Mouse (Mus musculus): ENCODE data around the gene Pccb. TPM values are rescaled to one million over a fixed set of nuclear protein-coding genes. Genes with fewer than 3 reads are reported as not detected.

The Pccb gene
- total and polyA plus RNA-seq, 3 experiments: 87.3 to 117 (median 109) TPM

GRCm38 (mm10) chr9:101073041-101073986 lies 38.6 kb upstream of the Pccb start:
- peak overlapping the region; percentile 90 for H3K9ac ChIP-seq (ENCODE audit: low read depth, low read length)
- H3K4me1 ChIP-seq (ENCODE audit: control insufficient read depth, insufficient read depth, low read length): peaks cover 5% of the 10 kb centered on the region
- intact Hi-C loops (cut with DNase I): loop anchor here (1.0 to 2.0 kb wide), 2 partner anchors 39 to 431 kb away; partner anchors contain the start of gene Pccb
- H3K27ac ChIP-seq: peak overlapping the region; percentile 98
- peak overlapping the region; percentile 54 for H3K4me3 ChIP-seq
- peak; percentile 98 to 99 for DNase-seq
- H3K79me2 ChIP-seq (replicated peaks; ENCODE audit: control insufficient read depth, insufficient read depth, low read length): no peaks in the 10 kb centered on the region
- TF ChIP-seq POLR2A (IDR thresholded peaks at IDR 0.05; ENCODE audit: insufficient read depth, low read depth, low read length) (peak; percentile 80), EP300 (IDR thresholded peaks at IDR 0.05; ENCODE audit: insufficient read depth, low read depth, low read length) (peak; percentile 61; the same call in 1 of the 2 replicates), CTCF (IDR thresholded peaks at IDR 0.05) (no peak)
- WGBS: under 1% methylated on average over 64 of the region's 65 CpGs
- H3K27me3 ChIP-seq (ENCODE audit: control insufficient read depth, insufficient read depth, low read length): no peaks in the 10 kb centered on the region
- H3K36me3 ChIP-seq (ENCODE audit: control insufficient read depth, insufficient read depth, low read length): peaks cover 7% of the 10 kb centered on the region

- intact Hi-C loops (cut with DNase I): loop anchor here (2.0 kb wide), 1 partner anchor 430 kb away; no protein-coding TSS in a partner anchor
- TF ChIP-seq POLR2A (IDR thresholded peaks at IDR 0.05; ENCODE audit: insufficient read depth, low read depth, low read length): no peak
- TF ChIP-seq EP300 (IDR thresholded peaks at IDR 0.05; ENCODE audit: insufficient read depth, low read depth, low read length): no peak
- no peak for TF ChIP-seq CTCF (IDR thresholded peaks at IDR 0.05)
- no peaks in the 10 kb centered on the region for H3K27me3 ChIP-seq (ENCODE audit: control insufficient read depth, insufficient read depth, low read length)
- DNase-seq: no peak
- peaks cover 2% of the 10 kb centered on the region for H3K36me3 ChIP-seq (ENCODE audit: control insufficient read depth, insufficient read depth, low read length)
- WGBS: 22% methylated on average over 5 of the region's 5 CpGs
- H3K79me2 ChIP-seq (replicated peaks; ENCODE audit: control insufficient read depth, insufficient read depth, low read length): no peaks in the 10 kb centered on the region
- no peak overlapping the region for H3K9ac ChIP-seq (ENCODE audit: low read depth, low read length)
- peak overlapping the region; percentile 98 for H3K27ac ChIP-seq
- no peak overlapping the region; the same call in 1 of the 2 replicates for H3K4me3 ChIP-seq
- H3K4me1 ChIP-seq (ENCODE audit: control insufficient read depth, insufficient read depth, low read length): peaks cover 2% of the 10 kb centered on the region
Measured at GRCm38 (mm10) chr9:101072506-101072905, 37.8 kb upstream of the Pccb start.

- Histone ChIP-seq H3K79me2 (replicated peaks; ENCODE audit: control insufficient read depth, insufficient read depth, low read length) (no peaks in the 10 kb centered on the region), H3K4me1 (ENCODE audit: control insufficient read depth, insufficient read depth, low read length) (0 out of 2 replicates have a peak, but pooled peaks cover 1% of the 10 kb centered on the region), H3K9ac (ENCODE audit: low read depth, low read length) (no peak overlapping the region), H3K4me3 (no peak overlapping the region), H3K36me3 (ENCODE audit: control insufficient read depth, insufficient read depth, low read length) (no peaks in the 10 kb centered on the region), H3K27ac (no peak overlapping the region), H3K27me3 (ENCODE audit: control insufficient read depth, insufficient read depth, low read length) (no peaks in the 10 kb centered on the region)
- intact Hi-C loops (cut with DNase I): no loop called here
- WGBS: 97% methylated on average over 3 of the region's 3 CpGs
- peak; percentile 55 for TF ChIP-seq CTCF (IDR thresholded peaks at IDR 0.05)
- TF ChIP-seq POLR2A (IDR thresholded peaks at IDR 0.05; ENCODE audit: insufficient read depth, low read depth, low read length): no peak
- TF ChIP-seq EP300 (IDR thresholded peaks at IDR 0.05; ENCODE audit: insufficient read depth, low read depth, low read length): no peak
- no peak for DNase-seq
Measured at GRCm38 (mm10) chr9:101069781-101070180, 35.1 kb upstream of the Pccb start.

- DNase-seq: no peak
- no peaks in the 10 kb centered on the region for H3K27me3 ChIP-seq (ENCODE audit: control insufficient read depth, insufficient read depth, low read length)
- no peak overlapping the region for H3K4me3 ChIP-seq
- WGBS: 85% methylated on average over 3 of the region's 3 CpGs
- H3K27ac ChIP-seq: no peak overlapping the region
- intact Hi-C loops (cut with DNase I): no loop called here
- H3K4me1 ChIP-seq (ENCODE audit: control insufficient read depth, insufficient read depth, low read length): no peaks in the 10 kb centered on the region
- TF ChIP-seq POLR2A (IDR thresholded peaks at IDR 0.05; ENCODE audit: insufficient read depth, low read depth, low read length): no peak
- TF ChIP-seq EP300 (IDR thresholded peaks at IDR 0.05; ENCODE audit: insufficient read depth, low read depth, low read length): no peak
- TF ChIP-seq CTCF (IDR thresholded peaks at IDR 0.05): no peak
- H3K9ac ChIP-seq (ENCODE audit: low read depth, low read length): no peak overlapping the region
- H3K79me2 ChIP-seq (replicated peaks; ENCODE audit: control insufficient read depth, insufficient read depth, low read length): no peaks in the 10 kb centered on the region
- H3K36me3 ChIP-seq (ENCODE audit: control insufficient read depth, insufficient read depth, low read length): no peaks in the 10 kb centered on the region
Measured at GRCm38 (mm10) chr9:101065076-101065602, 30.4 kb upstream of the Pccb start.

- 72% methylated on average over 6 of the region's 6 CpGs for WGBS
- H3K4me3 ChIP-seq: no peak overlapping the region
- no peak overlapping the region for H3K27ac ChIP-seq
- H3K4me1 ChIP-seq (ENCODE audit: control insufficient read depth, insufficient read depth, low read length): no peaks in the 10 kb centered on the region
- TF ChIP-seq EP300 (IDR thresholded peaks at IDR 0.05; ENCODE audit: insufficient read depth, low read depth, low read length) (no peak), CTCF (IDR thresholded peaks at IDR 0.05) (no peak), POLR2A (IDR thresholded peaks at IDR 0.05; ENCODE audit: insufficient read depth, low read depth, low read length) (no peak)
- intact Hi-C loops (cut with DNase I): no loop called here
- H3K9ac ChIP-seq (ENCODE audit: low read depth, low read length): no peak overlapping the region
- H3K79me2 ChIP-seq (replicated peaks; ENCODE audit: control insufficient read depth, insufficient read depth, low read length): no peaks in the 10 kb centered on the region
- no peaks in the 10 kb centered on the region for H3K27me3 ChIP-seq (ENCODE audit: control insufficient read depth, insufficient read depth, low read length)
- DNase-seq: no peak
- H3K36me3 ChIP-seq (ENCODE audit: control insufficient read depth, insufficient read depth, low read length): no peaks in the 10 kb centered on the region
Measured at GRCm38 (mm10) chr9:101062253-101062780, 27.6 kb upstream of the Pccb start.

Measured in heart, adult 2 months (tissue).